Mouse (Mus musculus) erythroblast, embryonic 14.5 days (primary cell): ENCODE results near the gene Twsg1. TPM values are rescaled to one million over a fixed set of nuclear protein-coding genes. Genes with fewer than 3 reads are reported as not detected.

Experiments
- H3K27me3 ChIP-seq: 2 replicates; pipeline ENCODE4 v1.6.1; 2012; ENCODE audit warnings: inconsistent platforms; ENCODE audit not compliant: control insufficient read depth
- H3K36me3 ChIP-seq: 2 replicates; pipeline ENCODE4 v1.6.1; 2012; ENCODE audit warnings: mild to moderate bottlenecking, inconsistent platforms; ENCODE audit not compliant: control insufficient read depth
- H3K4me1 ChIP-seq: 2 replicates; pipeline ENCODE4 v1.6.1; 2012; ENCODE audit warnings: inconsistent platforms; ENCODE audit not compliant: control insufficient read depth
- H3K4me3 ChIP-seq: replicated peaks from 2 replicates; pipeline ENCODE3; 2012; ENCODE audit warnings: moderate library complexity, mild to moderate bottlenecking, inconsistent platforms
- H3K9me3 ChIP-seq: 2 replicates; pipeline ENCODE4 v1.6.1; 2012; ENCODE audit warnings: low read length, inconsistent platforms, mixed read lengths; ENCODE audit not compliant: control insufficient read depth
- GATA1 ChIP-seq: IDR thresholded peaks from 2 replicates; pipeline ENCODE4 v1.6.1; 2012; ENCODE audit warnings: low read length, inconsistent platforms, mixed read lengths
- TAL1 ChIP-seq: IDR thresholded peaks from 3 replicates; pipeline ENCODE4 v1.6.1; 2012; ENCODE audit warnings: low read length, inconsistent platforms, mixed read lengths
- polyA plus RNA-seq: library from polyadenylated mRNA; stranded (reverse); fragments of >175 nt; gene quantifications from 2 replicates; pipeline ENCODE4 v1.2.3, GENCODE M21; 2012

Gene Twsg1
- polyA plus RNA-seq, 1 experiment: 0.20 TPM

GRCm38 (mm10) chr17:65885398-65885696 lies 65.7 kb downstream of the Twsg1 start:
- no peaks in the 10 kb centered on the region; the same call in 1 of the 2 replicates for H3K36me3 ChIP-seq
- TF ChIP-seq TAL1: no peak
- no peak for TF ChIP-seq GATA1
- H3K9me3 ChIP-seq: no peaks in the 10 kb centered on the region
- peak overlapping the region; percentile 92 for H3K4me3 ChIP-seq
- H3K4me1 ChIP-seq: peaks cover 45% of the 10 kb centered on the region
- no peaks in the 10 kb centered on the region for H3K27me3 ChIP-seq

- H3K9me3 ChIP-seq: no peaks in the 10 kb centered on the region
- TF ChIP-seq TAL1: no peak
- TF ChIP-seq GATA1: no peak
- H3K4me3 ChIP-seq: peak overlapping the region; percentile 92
- H3K36me3 ChIP-seq: no peaks in the 10 kb centered on the region; the same call in 1 of the 2 replicates
- no peaks in the 10 kb centered on the region for H3K27me3 ChIP-seq
- H3K4me1 ChIP-seq: peaks cover 45% of the 10 kb centered on the region
Observed at GRCm38 (mm10) chr17:65884691-65885397, 66.2 kb downstream of the Twsg1 start.

- Histone ChIP-seq H3K27me3 (no peaks in the 10 kb centered on the region), H3K4me1 (peaks cover 45% of the 10 kb centered on the region), H3K4me3 (peak overlapping the region; percentile 92), H3K36me3 (no peaks in the 10 kb centered on the region; the same call in 1 of the 2 replicates), H3K9me3 (no peaks in the 10 kb centered on the region)
- TF ChIP-seq GATA1 (no peak), TAL1 (no peak)
Observed at GRCm38 (mm10) chr17:65884061-65884669, 66.9 kb downstream of the Twsg1 start.

- Histone ChIP-seq H3K9me3 (no peaks in the 10 kb centered on the region), H3K4me1 (peaks cover 30% of the 10 kb centered on the region), H3K36me3 (peaks cover 20% of the 10 kb centered on the region), H3K4me3 (no peak overlapping the region), H3K27me3 (no peaks in the 10 kb centered on the region)
- TF ChIP-seq GATA1: no peak
- no peak for TF ChIP-seq TAL1
Observed at GRCm38 (mm10) chr17:65877026-65877425, 74.0 kb downstream of the Twsg1 start.

- TF ChIP-seq GATA1 (no peak), TAL1 (no peak)
- peaks cover 18% of the 10 kb centered on the region for H3K36me3 ChIP-seq
- H3K9me3 ChIP-seq: no peaks in the 10 kb centered on the region
- H3K4me3 ChIP-seq: no peak overlapping the region
- peaks cover 30% of the 10 kb centered on the region for H3K4me1 ChIP-seq
- H3K27me3 ChIP-seq: no peaks in the 10 kb centered on the region
Observed at GRCm38 (mm10) chr17:65873834-65874233, 77.2 kb downstream of the Twsg1 start.

GRCm38 (mm10) chr17:65873156-65873555 lies 77.9 kb downstream of the Twsg1 start:
- H3K9me3 ChIP-seq: no peaks in the 10 kb centered on the region
- peaks cover 30% of the 10 kb centered on the region for H3K4me1 ChIP-seq
- peaks cover 15% of the 10 kb centered on the region for H3K36me3 ChIP-seq
- no peak for TF ChIP-seq TAL1
- no peak for TF ChIP-seq GATA1
- no peak overlapping the region for H3K4me3 ChIP-seq
- no peaks in the 10 kb centered on the region for H3K27me3 ChIP-seq

GRCm38 (mm10) chr17:65872652-65873051 lies 78.4 kb downstream of the Twsg1 start:
- Histone ChIP-seq H3K4me1 (peaks cover 32% of the 10 kb centered on the region), H3K27me3 (no peaks in the 10 kb centered on the region), H3K36me3 (peaks cover 19% of the 10 kb centered on the region), H3K9me3 (no peaks in the 10 kb centered on the region), H3K4me3 (no peak overlapping the region)
- TF ChIP-seq GATA1: no peak
- TF ChIP-seq TAL1: no peak

- Histone ChIP-seq H3K27me3 (no peaks in the 10 kb centered on the region), H3K9me3 (no peaks in the 10 kb centered on the region), H3K36me3 (peaks cover 25% of the 10 kb centered on the region), H3K4me3 (no peak overlapping the region), H3K4me1 (peaks cover 29% of the 10 kb centered on the region)
- TF ChIP-seq TAL1 (no peak), GATA1 (no peak)
Observed at GRCm38 (mm10) chr17:65872051-65872450, 79.0 kb downstream of the Twsg1 start.

Other genes starting within 250 kb of the Twsg1 start
- gene Rab31, start 178.5 kb downstream of the Twsg1 start, polyA plus RNA-seq: 0.02 TPM in 1 of 2 replicates, not detected in the other
- gene Ppp4r1, start 168.7 kb downstream of the Twsg1 start, polyA plus RNA-seq: 0.14 and 0.99 TPM in 2 replicates
- 34.5 and 36.9 TPM in 2 replicates for gene Ralbp1, start 65.4 kb downstream of the Twsg1 start, polyA plus RNA-seq
- gene Ankrd12, start 125.9 kb upstream of the Twsg1 start, polyA plus RNA-seq: 0.37 and 0.46 TPM in 2 replicates
- 8.3 and 11.1 TPM in 2 replicates for gene Ndufv2, start 150.3 kb upstream of the Twsg1 start, polyA plus RNA-seq
- 2.2 and 2.3 TPM in 2 replicates for gene Washc1, start 160.3 kb upstream of the Twsg1 start, polyA plus RNA-seq
- 0.25 and 0.51 TPM in 2 replicates for gene Ddx11, start 172.3 kb upstream of the Twsg1 start, polyA plus RNA-seq